Mouse (Mus musculus) layer of hippocampus, postnatal 14 days (tissue): ENCODE measurements at regions not wholly inside any gene's neighbourhood (a gene's known extent, or its start where the extent isn't known, plus 50 kb on each side); places are given as distances from the start of the nearest gene placed in this dataset.

Experiments
- DNase-seq, 2 experiments: peaks; one replicate each; pipeline ENCODE4 v3.0.0; 2021 to 2022; ENCODE audit warnings: low spot score in 2 of 2, mixed read lengths in 1 of 2

- no peak for DNase-seq
These were observed 155.6 kb downstream of the Chic2 start for GRCm38 (mm10) chr5:74888934-74889333.

GRCm38 (mm10) chr5:74885958-74886357 is 158.6 kb downstream of the Chic2 start:
- DNase-seq = no peak

DNA sequence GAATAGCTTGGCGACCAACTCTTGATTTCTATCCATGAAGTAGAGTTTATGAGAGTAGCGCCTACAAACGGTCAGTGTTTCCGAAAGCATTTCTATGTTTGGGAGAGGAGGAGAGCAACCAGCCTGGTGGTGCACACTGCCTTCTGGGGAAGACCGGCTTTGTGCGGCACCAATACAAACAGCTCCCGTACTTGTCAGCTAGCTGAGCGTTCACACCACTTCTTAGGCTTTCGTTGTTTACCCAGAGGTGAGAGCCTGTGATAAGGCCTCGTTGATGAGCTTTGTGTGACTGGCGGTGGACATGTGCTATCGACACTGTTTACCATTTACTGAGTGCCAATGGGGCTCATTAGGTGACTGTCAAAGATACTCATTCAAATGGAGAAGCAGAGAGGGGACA is 162.0 kb downstream of the Chic2 start:
- DNase-seq = no peak

- no peak for DNase-seq
These were observed 163.8 kb downstream of the Chic2 start for GRCm38 (mm10) chr5:74880669-74881226.

DNA sequence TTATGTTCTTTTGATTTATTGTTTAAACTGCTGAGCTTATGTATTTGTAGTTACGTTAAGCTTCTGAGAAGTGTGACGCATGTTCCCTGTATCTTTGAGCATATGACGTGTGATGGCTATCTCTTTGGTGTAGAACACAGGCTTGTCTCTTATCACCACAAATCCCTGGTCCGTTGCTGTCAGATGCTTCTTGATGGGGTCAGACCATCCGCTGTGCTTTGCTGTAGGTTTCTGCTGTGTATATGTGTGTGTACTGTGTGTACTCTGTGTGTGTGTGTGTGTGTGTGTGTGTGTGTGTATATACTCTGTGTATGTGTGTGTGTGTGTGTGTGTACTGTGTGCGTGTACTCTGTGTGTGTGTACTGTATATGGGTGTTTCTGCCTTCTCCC is 164.5 kb downstream of the Chic2 start:
- no peak for DNase-seq

DNA sequence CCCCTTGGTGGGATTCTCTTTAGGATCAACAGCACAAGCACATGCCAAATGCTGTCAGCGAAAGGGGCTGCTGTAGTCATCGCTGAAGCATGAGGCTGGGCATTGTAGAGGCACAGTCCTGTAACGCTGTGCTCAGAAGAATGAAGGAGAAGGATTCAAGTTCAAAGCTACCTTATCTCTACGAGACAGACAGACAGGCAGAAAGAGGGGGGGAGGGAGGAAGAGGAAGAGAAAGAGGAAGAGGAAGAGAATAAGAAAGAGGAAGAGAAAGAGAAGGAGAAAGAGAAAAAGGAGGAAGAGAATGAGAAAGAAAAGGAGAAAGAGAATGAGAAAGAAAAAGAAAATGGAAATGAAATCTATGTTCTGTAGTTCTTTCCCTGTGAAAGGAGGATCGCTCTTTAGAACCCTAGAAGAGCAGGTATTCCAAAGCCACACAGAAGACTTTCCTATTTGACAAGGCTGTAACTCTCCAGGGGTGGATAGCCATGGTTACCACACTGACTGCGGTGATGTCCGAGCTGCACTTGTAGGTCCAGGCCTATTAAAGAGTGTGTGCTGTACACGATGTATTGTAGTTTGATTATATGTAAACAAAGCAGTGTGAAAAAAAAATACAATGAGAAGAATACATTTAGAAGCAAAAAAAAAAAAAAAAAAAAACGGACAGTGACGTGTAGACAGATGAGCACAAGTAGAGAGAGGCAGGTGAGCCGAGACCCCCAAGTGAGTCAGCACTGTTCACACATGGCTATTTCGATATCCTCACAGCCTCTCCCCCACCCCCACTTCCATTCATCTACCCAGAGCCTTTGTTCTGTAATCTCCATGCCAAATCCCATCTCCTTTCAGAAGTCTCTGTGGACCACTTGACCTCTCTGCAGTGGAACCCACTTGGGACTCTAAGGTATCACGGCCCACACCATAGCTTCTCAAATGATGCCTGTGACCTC is 165.2 kb downstream of the Chic2 start:
- no peak for DNase-seq

DNA sequence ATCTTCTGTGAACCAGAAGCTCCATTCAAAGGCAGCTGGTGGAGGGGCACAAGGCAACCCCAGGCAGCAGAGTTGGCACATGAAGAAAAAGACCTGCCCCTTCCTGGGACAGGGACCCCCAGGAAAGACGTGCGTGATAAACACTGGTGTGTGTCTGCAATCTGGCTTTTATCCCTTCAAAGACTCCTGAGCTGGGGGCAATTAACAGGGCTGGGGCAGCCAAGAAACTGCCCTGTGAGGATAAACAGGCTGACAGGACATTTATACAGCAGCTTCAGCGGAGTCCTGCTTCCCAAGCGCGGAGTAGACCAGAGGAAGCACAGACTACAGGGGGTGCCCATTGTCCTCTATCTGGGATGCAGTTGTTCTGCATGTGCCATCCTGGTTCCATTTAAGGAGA is 167.0 kb downstream of the Chic2 start:
- DNase-seq = no peak

DNA sequence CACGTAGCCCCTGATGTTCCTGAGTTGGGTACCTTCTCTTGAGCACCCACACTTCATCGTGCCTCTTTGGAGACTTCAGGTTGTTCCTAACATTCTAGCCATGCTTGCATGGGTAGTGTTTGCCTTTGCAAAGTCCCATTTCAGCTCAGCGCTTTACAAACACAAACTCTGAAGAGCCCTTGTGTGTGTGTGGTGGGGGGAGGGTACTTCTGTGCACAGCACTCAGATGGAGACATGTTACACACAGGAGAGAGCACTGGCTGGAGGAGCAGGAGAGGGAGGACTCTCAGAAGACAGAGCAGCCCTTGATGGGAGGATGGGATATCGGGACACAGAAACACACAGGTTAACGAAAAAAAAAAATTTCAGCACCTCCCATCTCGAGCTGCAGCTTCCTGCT is 167.4 kb downstream of the Chic2 start:
- DNase-seq = no peak

GRCm38 (mm10) chr5:74874691-74875090 is 169.9 kb downstream of the Chic2 start:
- no peak for DNase-seq

GRCm38 (mm10) chr5:74870615-74871014 is 167.9 kb upstream of the Lnx1 start:
- DNase-seq = no peak

- DNase-seq = no peak
These were observed 164.5 kb upstream of the Lnx1 start for GRCm38 (mm10) chr5:74867113-74867785.

- DNase-seq = no peak
These were observed 164.0 kb upstream of the Lnx1 start for GRCm38 (mm10) chr5:74866697-74867096.

GRCm38 (mm10) chr5:74865446-74865845 is 162.7 kb upstream of the Lnx1 start:
- DNase-seq = no peak

DNA sequence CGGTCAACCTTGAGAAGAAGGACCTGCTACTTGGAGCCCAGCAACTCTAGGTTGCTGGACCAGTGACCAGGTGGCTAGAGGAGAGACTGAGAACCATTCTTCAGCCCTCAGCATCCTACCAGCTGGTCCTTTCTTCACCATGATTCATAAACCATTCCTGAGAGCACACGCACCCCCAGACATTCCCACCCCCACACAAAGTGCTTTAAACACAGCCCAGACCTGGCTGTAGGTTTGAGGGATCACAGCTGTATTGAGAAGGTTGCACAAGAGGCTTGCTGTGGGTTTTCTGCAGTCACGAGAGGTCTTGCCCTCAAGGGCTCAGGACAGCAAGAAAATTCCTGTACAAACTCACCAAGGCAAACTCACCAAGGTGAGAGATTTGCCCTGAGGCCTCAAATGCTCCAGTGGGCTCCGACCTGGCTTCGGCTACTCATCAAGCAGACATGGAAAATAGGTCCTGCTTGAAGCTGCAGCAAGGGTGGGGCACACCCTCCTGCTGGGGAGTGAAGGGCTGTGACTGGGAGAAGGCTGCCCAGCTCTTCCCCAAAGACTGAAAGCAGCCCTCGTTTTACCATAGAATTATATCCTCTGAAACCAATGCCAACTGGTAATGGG is 161.9 kb upstream of the Lnx1 start:
- DNase-seq = no peak

- no peak for DNase-seq
These were observed 158.6 kb upstream of the Lnx1 start for GRCm38 (mm10) chr5:74861297-74861696.

DNA sequence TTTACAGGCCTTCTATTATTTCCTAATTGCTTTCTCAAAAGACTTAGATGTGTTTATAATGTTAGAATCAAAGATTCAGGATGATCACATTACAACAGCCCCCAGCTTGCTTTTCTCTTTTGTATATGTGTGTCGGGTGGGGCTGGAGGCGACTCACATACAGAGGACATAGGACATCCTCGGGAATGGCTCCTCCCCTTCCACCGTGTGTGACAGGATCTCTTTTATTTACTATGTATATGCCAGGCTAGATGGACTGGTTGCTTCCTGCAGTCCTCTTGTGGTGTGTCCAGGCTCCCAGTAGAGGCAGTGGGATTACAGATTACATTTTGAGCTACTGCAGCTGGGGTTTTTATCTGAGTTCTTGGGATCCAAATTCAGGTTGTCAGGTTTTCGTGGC is 155.1 kb upstream of the Lnx1 start:
- DNase-seq = no peak

- DNase-seq = peak; percentile 52 to 83
These were observed 154.4 kb upstream of the Lnx1 start for GRCm38 (mm10) chr5:74857161-74857560.

GRCm38 (mm10) chr5:74847824-74848223 is 145.1 kb upstream of the Lnx1 start:
- DNase-seq = no peak

- peak; percentile 58 to 61 for DNase-seq
These were observed 144.0 kb upstream of the Lnx1 start for GRCm38 (mm10) chr5:74846674-74847073.

GRCm38 (mm10) chr5:74834401-74834800 is 131.7 kb upstream of the Lnx1 start:
- DNase-seq = no peak

DNA sequence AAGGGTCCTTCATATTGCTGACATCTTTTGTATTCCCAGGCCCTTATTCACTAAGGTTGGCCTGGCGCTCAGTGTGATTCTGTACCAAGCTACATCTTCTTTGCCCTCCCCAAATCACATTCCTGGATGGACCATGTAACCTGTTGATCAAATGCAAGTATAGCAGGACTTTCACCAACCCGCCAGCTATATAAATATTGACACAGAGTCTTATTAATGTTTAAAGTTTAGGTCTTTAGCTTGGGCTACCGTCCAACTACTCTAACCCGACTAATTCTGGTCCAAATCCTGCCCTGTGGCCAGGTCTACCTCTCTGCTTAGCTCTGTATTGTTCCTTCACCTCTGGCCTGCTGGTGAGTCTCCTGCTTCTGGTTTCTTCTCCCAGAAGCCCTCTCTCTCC is 131.2 kb upstream of the Lnx1 start:
- no peak for DNase-seq

GRCm38 (mm10) chr5:74832011-74832410 is 129.3 kb upstream of the Lnx1 start:
- DNase-seq = peak in 1 of 2 experiments; percentile 12
